Mouse (Mus musculus) lung, embryonic 16.5 days (tissue): ENCODE measurements around the gene Qser1. TPM values are rescaled to one million over a fixed set of nuclear protein-coding genes. Genes with fewer than 3 reads are reported as not detected.

ENCODE experiments used
- ATAC-seq: fragments of 200-750 bp; cut with Nextera tagmentation; 2 replicates; pipeline ENCODE4 v1.8.0; 2017; ENCODE audit warnings: low read depth, mild to moderate bottlenecking, moderate library complexity
- H3K27ac ChIP-seq: fragments of 300-500 bp; sonication (generic); 2 replicates; pipeline ENCODE4 v1.5.1; 2014; ENCODE audit warnings: mild to moderate bottlenecking, control low read depth, low read length
- H3K27me3 ChIP-seq: fragments of 300-500 bp; sonication (generic); 2 replicates; pipeline ENCODE4 v1.6.1; 2014; ENCODE audit warnings: low read depth, low read length, mixed read lengths; ENCODE audit not compliant: control insufficient read depth, insufficient read depth
- H3K36me3 ChIP-seq: fragments of 300-500 bp; sonication (generic); 2 replicates; pipeline ENCODE4 v1.6.1; 2014; ENCODE audit warnings: low read length; ENCODE audit not compliant: control insufficient read depth, insufficient read depth
- H3K4me1 ChIP-seq: fragments of 300-500 bp; sonication (generic); replicated peaks from 2 replicates; pipeline ENCODE4 v1.6.1; 2014; ENCODE audit warnings: low read length, mixed read lengths; ENCODE audit not compliant: control insufficient read depth, insufficient read depth
- H3K4me2 ChIP-seq: fragments of 300-500 bp; sonication (generic); 2 replicates; pipeline ENCODE4 v1.6.1; 2014; ENCODE audit warnings: low read depth, low read length, control low read depth
- H3K4me3 ChIP-seq: fragments of 300-500 bp; sonication (generic); 2 replicates; pipeline ENCODE4 v1.5.1; 2014; ENCODE audit warnings: mild to moderate bottlenecking, low read length, control low read depth
- H3K9ac ChIP-seq: fragments of 300-500 bp; sonication (generic); 2 replicates; pipeline ENCODE4 v1.6.1; 2014; ENCODE audit warnings: low read length, control low read depth
- H3K9me3 ChIP-seq: fragments of 300-500 bp; sonication (generic); 2 replicates; pipeline ENCODE4 v1.6.1; 2016; ENCODE audit warnings: low read length; ENCODE audit not compliant: control insufficient read depth
- WGBS: fragments of 180-500 bp; shearing (Covaris S2); extraction: QIAGEN DNeasy Blood & Tissue Kit; methylation state at CpG from one replicate; pipeline ENCODE4 v1.1.7; 2014; 5-methylcytosine and 5-hydroxymethylcytosine counted together
- polyA plus RNA-seq: library from polyadenylated mRNA; unstranded; fragments of >200 nt; fragmentation: Nextera tagmentation; extraction: Ambion mirVana; gene quantifications from 2 replicates; pipeline ENCODE4 v1.2.1, GENCODE M21; 2015

Qser1 gene
- polyA plus RNA-seq, 1 experiment from 2014 or later = 9.3 TPM

GRCm38 (mm10) chr2:104743160-104743559, 73.4 kb downstream of the Qser1 start:
- Histone ChIP-seq H3K9ac (peak overlapping the region; percentile 71), H3K27ac (no peak overlapping the region), H3K4me3 (peak overlapping the region; percentile 70), H3K9me3 (no peaks in the 10 kb centered on the region), H3K4me2 (peak overlapping the region; percentile 81), H3K27me3 (no peaks in the 10 kb centered on the region), H3K4me1 (peaks cover 6% of the 10 kb centered on the region; the same call in 1 of the 2 replicates), H3K36me3 (no peaks in the 10 kb centered on the region)
- ATAC-seq = peak; percentile 22
- WGBS = 8% methylated on average over 7 of the region's 7 CpGs

DNA sequence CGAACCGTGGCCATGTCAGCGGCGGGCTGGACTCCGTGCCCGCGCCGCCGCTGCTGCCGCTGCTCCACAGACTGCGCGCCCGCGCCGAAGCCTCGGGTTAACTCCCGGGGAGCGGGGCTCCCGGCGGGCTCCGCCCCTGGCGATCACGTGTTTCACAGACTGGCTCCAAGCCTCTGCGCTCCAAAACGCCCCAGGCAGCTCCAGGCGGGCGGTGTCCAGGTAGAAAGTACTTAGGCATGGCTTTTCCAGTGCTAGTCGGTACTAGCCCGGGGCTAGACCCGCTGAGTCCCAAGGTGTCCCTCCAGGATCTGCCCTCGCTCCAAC, 73.9 kb downstream of the Qser1 start, which contains the start of gene Depdc7:
TSS of gene Depdc7 (minus strand) at position 138 of the 324 bp plus-strand sequence.
- peak within 1 kb of the TSS; percentile 81 for H3K4me2 ChIP-seq
- peaks cover 6% of the 10 kb centered on the region; the same call in 1 of the 2 replicates for H3K4me1 ChIP-seq
- H3K9ac ChIP-seq = peak within 1 kb of the TSS; percentile 71
- no peaks in the 10 kb centered on the region for H3K36me3 ChIP-seq
- no peaks in the 10 kb centered on the region for H3K9me3 ChIP-seq
- H3K4me3 ChIP-seq = peak within 1 kb of the TSS; percentile 70
- H3K27me3 ChIP-seq = no peaks in the 10 kb centered on the region
- WGBS = 0% methylated on average over 28 of the region's 31 CpGs
- peak; percentile 97 for ATAC-seq
- H3K27ac ChIP-seq = no peak within 1 kb of the TSS

DNA sequence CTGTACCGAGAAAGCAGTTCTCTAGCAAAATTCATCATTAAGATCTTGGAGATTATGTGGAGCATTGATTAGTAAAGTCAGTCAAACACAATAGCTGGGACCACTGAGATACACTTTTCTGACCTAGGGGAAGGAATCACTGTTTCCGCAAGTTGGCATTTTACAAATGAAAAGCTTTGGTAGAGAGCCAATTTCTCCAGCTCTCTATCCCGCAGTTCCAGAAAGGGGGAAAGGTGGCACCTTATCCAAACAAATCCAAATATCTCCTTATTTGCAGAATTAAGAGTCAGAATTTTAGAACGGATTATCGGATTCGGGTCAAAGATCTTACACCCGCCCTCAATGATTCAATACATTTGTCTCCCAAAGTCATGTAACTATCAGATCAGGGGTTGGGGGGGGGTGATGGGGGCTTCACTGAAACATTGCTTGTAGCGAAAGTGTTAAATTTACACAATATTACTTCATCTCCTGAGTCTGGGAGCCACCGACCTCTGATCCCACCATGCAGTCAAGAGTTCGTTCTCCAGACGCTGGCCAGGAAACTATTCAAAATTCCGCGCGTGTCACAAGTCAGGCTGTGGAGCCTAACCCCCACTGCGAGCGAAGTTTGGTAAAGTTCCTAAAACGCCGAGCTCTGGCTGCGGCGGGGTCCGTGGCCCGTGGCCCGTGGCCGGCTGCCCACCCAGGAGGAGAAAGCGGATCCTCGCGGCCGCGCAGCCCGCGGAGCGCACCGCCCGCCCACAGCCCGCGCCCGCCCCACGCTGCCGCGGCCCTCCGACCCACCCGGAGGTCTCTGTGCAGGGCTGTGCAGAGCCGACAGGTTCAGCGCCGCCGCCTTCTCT, 74.4 kb downstream of the Qser1 start:
- WGBS = 4% methylated on average over 45 of the region's 46 CpGs
- H3K27ac ChIP-seq = no peak overlapping the region
- H3K9ac ChIP-seq = peak overlapping the region; percentile 71
- H3K27me3 ChIP-seq = no peaks in the 10 kb centered on the region
- no peaks in the 10 kb centered on the region for H3K36me3 ChIP-seq
- H3K4me3 ChIP-seq = peak overlapping the region; percentile 70
- ATAC-seq = no peak; the same call in 1 of the 2 replicates
- peaks cover 6% of the 10 kb centered on the region; the same call in 1 of the 2 replicates for H3K4me1 ChIP-seq
- peak overlapping the region; percentile 81 for H3K4me2 ChIP-seq
- H3K9me3 ChIP-seq = no peaks in the 10 kb centered on the region

DNA sequence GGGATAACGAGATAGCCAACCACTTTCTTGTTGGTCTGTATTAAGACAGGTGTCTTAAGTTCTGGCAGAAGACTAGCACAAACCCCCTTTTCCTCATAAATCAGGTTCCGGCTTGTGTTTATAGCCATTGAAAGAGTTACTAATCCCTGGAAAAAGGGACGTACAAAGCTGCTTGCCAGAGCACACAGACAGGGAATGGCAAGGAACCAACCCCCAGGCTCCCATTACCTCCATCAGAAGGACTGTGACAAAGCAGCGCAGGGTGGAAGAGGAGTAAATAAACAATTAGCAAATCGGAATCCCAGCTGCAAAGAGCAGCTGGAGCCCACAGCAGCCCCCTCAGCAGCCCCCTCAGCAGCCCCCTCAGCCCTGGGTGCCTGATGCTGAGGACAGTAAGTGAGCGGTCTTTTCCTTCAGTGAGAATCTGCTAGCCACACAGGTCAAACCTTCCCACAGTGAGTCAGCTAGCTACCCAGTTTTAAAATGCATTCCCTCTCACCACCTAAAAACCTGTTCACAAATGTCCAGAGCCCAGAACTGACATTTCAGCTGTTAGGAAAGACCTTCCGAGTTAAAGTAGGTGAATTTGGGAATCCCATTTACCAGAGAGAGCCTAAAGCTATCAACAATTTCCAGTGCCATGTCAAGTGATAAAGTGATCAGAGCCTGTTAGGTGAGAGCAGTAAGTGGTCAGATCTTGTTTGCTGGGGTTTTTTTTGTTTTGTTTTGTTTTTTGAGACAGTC, 75.4 kb downstream of the Qser1 start:
- Histone ChIP-seq H3K9me3 (no peaks in the 10 kb centered on the region), H3K4me1 (peaks cover 6% of the 10 kb centered on the region; the same call in 1 of the 2 replicates), H3K36me3 (no peaks in the 10 kb centered on the region), H3K4me3 (no peak overlapping the region), H3K9ac (no peak overlapping the region), H3K4me2 (no peak overlapping the region; the same call in 1 of the 2 replicates), H3K27me3 (no peaks in the 10 kb centered on the region), H3K27ac (no peak overlapping the region)
- 42% methylated on average over 7 of the region's 7 CpGs for WGBS
- no peak for ATAC-seq

DNA sequence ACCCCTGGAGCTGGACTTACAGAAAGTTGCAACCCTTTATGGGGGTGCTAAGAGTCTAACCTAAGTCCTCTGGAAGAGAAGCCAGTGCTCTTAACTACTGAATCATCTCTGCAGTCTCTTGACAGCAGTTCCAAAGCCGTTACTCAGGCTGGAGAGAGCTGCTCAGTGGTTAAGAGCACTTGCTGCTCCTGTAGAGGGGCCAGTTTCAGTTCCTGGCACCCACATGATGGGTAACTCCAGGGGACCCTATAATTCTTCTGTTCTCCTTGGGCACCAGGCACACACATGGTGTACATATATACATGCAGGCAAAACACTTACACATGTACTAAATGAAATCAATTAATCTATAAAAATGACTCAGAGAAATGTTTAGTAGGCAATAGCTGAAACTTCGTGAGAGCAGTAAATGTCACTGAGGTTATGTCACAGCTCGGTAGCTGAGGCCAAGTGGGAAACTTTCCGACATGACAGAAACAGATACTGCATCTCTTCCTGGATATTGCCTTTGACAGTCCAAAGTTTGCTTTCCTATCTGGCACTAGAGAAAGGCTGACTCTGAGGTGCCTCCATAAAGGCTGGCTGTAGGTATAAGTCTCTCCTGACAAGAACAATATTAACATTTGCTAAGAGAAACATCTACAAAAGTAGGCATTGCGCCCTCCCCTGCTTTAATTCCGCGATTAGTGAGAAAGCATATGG, 76.2 kb downstream of the Qser1 start:
- Histone ChIP-seq H3K36me3 (no peaks in the 10 kb centered on the region), H3K4me1 (peaks cover 6% of the 10 kb centered on the region; the same call in 1 of the 2 replicates), H3K9ac (no peak overlapping the region), H3K27me3 (no peaks in the 10 kb centered on the region), H3K27ac (no peak overlapping the region), H3K9me3 (no peaks in the 10 kb centered on the region), H3K4me2 (no peak overlapping the region), H3K4me3 (no peak overlapping the region)
- no peak for ATAC-seq
- WGBS = 62% methylated on average over 7 of the region's 7 CpGs

- H3K27ac ChIP-seq = no peak overlapping the region
- no peaks in the 10 kb centered on the region for H3K27me3 ChIP-seq
- H3K36me3 ChIP-seq = no peaks in the 10 kb centered on the region
- no peaks in the 10 kb centered on the region for H3K9me3 ChIP-seq
- no peak overlapping the region for H3K4me3 ChIP-seq
- H3K9ac ChIP-seq = no peak overlapping the region
- no peak for ATAC-seq
- peaks cover 6% of the 10 kb centered on the region; the same call in 1 of the 2 replicates for H3K4me1 ChIP-seq
- H3K4me2 ChIP-seq = no peak overlapping the region
- 92% methylated on average over 2 of the region's 2 CpGs for WGBS
These were observed 76.9 kb downstream of the Qser1 start for GRCm38 (mm10) chr2:104739691-104740090.

GRCm38 (mm10) chr2:104736241-104736640, 80.3 kb downstream of the Qser1 start:
- ATAC-seq = no peak
- H3K36me3 ChIP-seq = no peaks in the 10 kb centered on the region
- peaks cover 3% of the 10 kb centered on the region; the same call in 1 of the 2 replicates for H3K4me1 ChIP-seq
- WGBS = 54% methylated on average over 7 of the region's 7 CpGs
- H3K4me3 ChIP-seq = no peak overlapping the region
- no peak overlapping the region for H3K4me2 ChIP-seq
- no peak overlapping the region for H3K9ac ChIP-seq
- H3K27me3 ChIP-seq = no peaks in the 10 kb centered on the region
- no peaks in the 10 kb centered on the region for H3K9me3 ChIP-seq
- H3K27ac ChIP-seq = no peak overlapping the region

- peaks cover 2% of the 10 kb centered on the region; the same call in 1 of the 2 replicates for H3K4me1 ChIP-seq
- no peaks in the 10 kb centered on the region for H3K36me3 ChIP-seq
- H3K9me3 ChIP-seq = no peaks in the 10 kb centered on the region
- no peak overlapping the region for H3K27ac ChIP-seq
- H3K9ac ChIP-seq = no peak overlapping the region
- ATAC-seq = no peak
- WGBS = 70% methylated on average over 7 of the region's 7 CpGs
- no peak overlapping the region for H3K4me2 ChIP-seq
- H3K27me3 ChIP-seq = no peaks in the 10 kb centered on the region
- no peak overlapping the region for H3K4me3 ChIP-seq
These were observed 83.9 kb downstream of the Qser1 start for GRCm38 (mm10) chr2:104732562-104733256.
